Mouse (Mus musculus): ENCODE measurements around the gene Olfr427. TPM values are rescaled to one million over a fixed set of nuclear protein-coding genes. Genes with fewer than 3 reads are reported as not detected.
A peak's percentile ranks its signal among the peaks of the same experiment; 100 is the strongest.
"Not testable (repeated sequence)": the region's sequence is repeated elsewhere in the genome, so short reads cannot be mapped to it uniquely, and the experiment has no call there.

Olfr427 gene
- polyA plus RNA-seq (2014; fragmentation: Nextera tagmentation; extraction: Ambion mirVana), result not detected in 2 replicates

DNA sequence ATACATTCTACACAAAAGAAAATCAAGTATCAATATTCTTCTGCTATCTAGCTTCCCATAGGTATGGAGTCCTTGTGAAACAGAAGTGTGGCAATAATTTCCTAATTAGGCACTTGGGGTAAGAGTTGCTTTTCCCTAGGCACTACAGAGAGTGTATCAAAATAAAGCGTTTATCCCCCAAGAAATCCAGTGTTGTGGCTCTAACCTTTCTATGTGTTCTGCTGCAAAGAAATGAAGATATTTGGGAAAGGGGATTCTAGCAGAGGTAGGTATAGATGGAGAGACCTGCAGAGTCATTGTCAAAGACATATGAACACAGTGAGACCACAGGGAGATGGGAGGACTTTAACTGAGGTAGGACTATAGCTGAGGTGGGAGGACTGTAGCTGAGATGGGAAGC lies at the start of gene Olfr427:
Gene Olfr427 (plus strand): TSS at position 301 of the 400 bp plus-strand sequence.
- H3K4me3 ChIP-seq (replicated peaks; ENCODE audit: low read depth, low read length), result no peak within 1 kb of the TSS
- no peak within 1 kb of the TSS for H3K9ac ChIP-seq (replicated peaks; ENCODE audit: low read length)
- no peak within 1 kb of the TSS for H3K27ac ChIP-seq (replicated peaks; ENCODE audit: low read depth, low read length)
- H3K36me3 ChIP-seq (ENCODE audit: control insufficient read depth, insufficient read depth, low read length), result no peaks in the 10 kb centered on the region
- H3K4me1 ChIP-seq (ENCODE audit: control insufficient read depth, insufficient read depth, low read length), result no peaks in the 10 kb centered on the region
- no peak within 1 kb of the TSS for H3K4me2 ChIP-seq (ENCODE audit: low read length)
- H3K9me3 ChIP-seq (ENCODE audit: control insufficient read depth, low read length), result no peaks in the 10 kb centered on the region
- no peak for DNase-seq
- no peak for ATAC-seq (ENCODE audit: low FRiP score, low TSS enrichment)
- WGBS, result 89% methylated on average over 1 of the region's 1 CpGs
- H3K27me3 ChIP-seq (ENCODE audit: control insufficient read depth, insufficient read depth, low read length), result no peaks in the 10 kb centered on the region

DNA sequence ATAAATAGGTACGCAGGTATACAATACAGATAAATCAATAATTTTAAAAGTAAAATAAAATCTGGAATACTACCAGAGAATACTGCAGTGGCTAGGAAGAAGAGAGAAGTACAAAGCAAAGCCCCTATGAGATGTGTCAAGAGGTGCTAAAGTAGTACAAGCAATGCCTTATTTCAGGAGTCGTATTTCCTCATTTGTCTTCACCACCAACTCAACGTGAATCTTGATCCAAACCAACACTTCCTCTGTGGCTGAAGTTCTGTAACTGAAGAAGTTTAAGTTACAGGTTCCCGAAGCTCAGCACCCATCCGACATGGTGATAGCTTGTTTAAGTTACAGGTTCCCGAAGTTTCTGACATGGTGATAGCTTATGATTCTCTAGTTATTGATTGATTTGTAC lies 48.5 kb upstream of the Olfr427 start:
- ATAC-seq (ENCODE audit: low FRiP score, low TSS enrichment); H3K9me3 ChIP-seq (ENCODE audit: control insufficient read depth, low read length); H3K36me3 ChIP-seq (ENCODE audit: control insufficient read depth, insufficient read depth, low read length); H3K27ac ChIP-seq (replicated peaks; ENCODE audit: low read depth, low read length); DNase-seq; H3K27me3 ChIP-seq (ENCODE audit: control insufficient read depth, insufficient read depth, low read length); H3K4me2 ChIP-seq (ENCODE audit: low read length); H3K4me1 ChIP-seq (ENCODE audit: control insufficient read depth, insufficient read depth, low read length); H3K4me3 ChIP-seq (replicated peaks; ENCODE audit: low read depth, low read length); H3K9ac ChIP-seq (replicated peaks; ENCODE audit: low read length): not testable (repeated sequence)
- WGBS, result 86% methylated on average over 6 of the region's 6 CpGs

DNA sequence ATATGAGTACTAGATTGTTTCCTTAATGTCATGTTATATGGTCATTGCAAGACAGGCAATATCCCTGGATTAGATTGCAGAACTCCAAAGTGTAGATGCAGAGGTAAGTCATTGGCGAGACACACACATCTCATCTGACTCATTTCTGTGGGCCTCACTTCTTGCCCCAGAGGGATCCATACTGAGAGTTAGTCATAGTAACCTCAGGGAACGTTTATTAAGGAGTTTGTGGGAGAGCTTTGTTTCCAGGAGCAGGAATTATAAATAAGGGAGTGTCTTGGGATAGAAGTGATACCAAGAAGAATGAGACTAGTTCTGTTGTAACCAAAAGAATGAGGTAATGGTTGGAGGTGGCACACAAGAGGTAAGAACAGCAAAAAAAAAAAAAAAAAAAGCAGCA lies 47.8 kb upstream of the Olfr427 start, which contains the start of gene Olfr432:
Gene Olfr432 (plus strand): TSS at position 313 of the 400 bp plus-strand sequence.
- ATAC-seq (ENCODE audit: low FRiP score, low TSS enrichment) (no peak), DNase-seq (no peak)
- WGBS, result 80% methylated on average over 2 of the region's 2 CpGs
- Histone ChIP-seq H3K27ac (replicated peaks; ENCODE audit: low read depth, low read length) (no peak within 1 kb of the TSS), H3K4me1 (ENCODE audit: control insufficient read depth, insufficient read depth, low read length) (no peaks in the 10 kb centered on the region), H3K36me3 (ENCODE audit: control insufficient read depth, insufficient read depth, low read length) (no peaks in the 10 kb centered on the region), H3K9ac (replicated peaks; ENCODE audit: low read length) (no peak within 1 kb of the TSS), H3K4me2 (ENCODE audit: low read length) (no peak within 1 kb of the TSS), H3K9me3 (ENCODE audit: control insufficient read depth, low read length) (no peaks in the 10 kb centered on the region), H3K27me3 (ENCODE audit: control insufficient read depth, insufficient read depth, low read length) (no peaks in the 10 kb centered on the region), H3K4me3 (replicated peaks; ENCODE audit: low read depth, low read length) (no peak within 1 kb of the TSS)

DNA sequence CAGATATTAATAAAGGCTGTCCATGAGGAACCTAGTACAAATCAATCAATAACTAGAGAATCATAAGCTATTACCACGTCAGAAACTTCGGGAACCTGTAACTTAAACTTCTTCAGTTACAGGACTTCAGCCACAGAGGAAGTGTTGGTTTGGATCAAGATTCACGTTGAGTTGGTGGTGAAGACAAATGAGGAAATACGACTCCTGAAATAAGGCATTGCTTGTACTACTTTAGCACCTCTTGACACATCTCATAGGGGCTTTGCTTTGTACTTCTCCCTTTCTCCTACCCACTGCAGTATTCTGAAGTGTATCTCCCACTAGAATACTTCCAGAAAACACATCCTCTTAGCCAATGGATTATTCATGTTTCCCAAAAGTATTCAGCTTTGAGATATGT lies 47.3 kb upstream of the Olfr427 start:
- not testable (repeated sequence) for H3K27me3 ChIP-seq (ENCODE audit: control insufficient read depth, insufficient read depth, low read length); DNase-seq; H3K4me2 ChIP-seq (ENCODE audit: low read length); H3K4me1 ChIP-seq (ENCODE audit: control insufficient read depth, insufficient read depth, low read length); H3K9ac ChIP-seq (replicated peaks; ENCODE audit: low read length); H3K27ac ChIP-seq (replicated peaks; ENCODE audit: low read depth, low read length); H3K4me3 ChIP-seq (replicated peaks; ENCODE audit: low read depth, low read length); ATAC-seq (ENCODE audit: low FRiP score, low TSS enrichment); H3K36me3 ChIP-seq (ENCODE audit: control insufficient read depth, insufficient read depth, low read length); H3K9me3 ChIP-seq (ENCODE audit: control insufficient read depth, low read length)
- WGBS, result 88% methylated on average over 4 of the region's 4 CpGs

DNA sequence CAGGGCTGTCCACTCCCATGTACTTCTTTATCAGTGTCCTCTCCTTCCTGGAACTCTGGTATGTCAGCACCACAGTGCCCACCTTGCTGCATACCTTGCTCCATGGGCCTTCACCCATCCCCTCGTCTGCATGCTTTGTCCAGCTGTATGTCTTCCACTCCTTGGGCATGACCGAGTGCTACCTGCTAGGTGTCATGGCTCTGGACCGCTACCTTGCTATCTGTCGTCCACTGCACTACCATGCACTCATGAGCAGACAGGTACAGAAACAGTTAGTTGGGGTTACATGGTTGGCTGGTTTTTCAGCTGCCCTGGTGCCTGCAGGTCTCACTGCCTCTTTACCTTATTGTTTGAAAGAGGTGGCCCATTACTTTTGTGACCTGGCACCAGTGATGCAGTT lies 46.2 kb upstream of the Olfr427 start:
- no peak for ATAC-seq (ENCODE audit: low FRiP score, low TSS enrichment)
- Histone ChIP-seq H3K4me2 (ENCODE audit: low read length) (no peak overlapping the region), H3K27ac (replicated peaks; ENCODE audit: low read depth, low read length) (no peak overlapping the region), H3K27me3 (ENCODE audit: control insufficient read depth, insufficient read depth, low read length) (no peaks in the 10 kb centered on the region), H3K9ac (replicated peaks; ENCODE audit: low read length) (no peak overlapping the region), H3K36me3 (ENCODE audit: control insufficient read depth, insufficient read depth, low read length) (no peaks in the 10 kb centered on the region), H3K4me3 (replicated peaks; ENCODE audit: low read depth, low read length) (no peak overlapping the region), H3K4me1 (ENCODE audit: control insufficient read depth, insufficient read depth, low read length) (no peaks in the 10 kb centered on the region), H3K9me3 (ENCODE audit: control insufficient read depth, low read length) (no peaks in the 10 kb centered on the region)
- WGBS, result 86% methylated on average over 4 of the region's 4 CpGs
- DNase-seq, result no peak

DNA sequence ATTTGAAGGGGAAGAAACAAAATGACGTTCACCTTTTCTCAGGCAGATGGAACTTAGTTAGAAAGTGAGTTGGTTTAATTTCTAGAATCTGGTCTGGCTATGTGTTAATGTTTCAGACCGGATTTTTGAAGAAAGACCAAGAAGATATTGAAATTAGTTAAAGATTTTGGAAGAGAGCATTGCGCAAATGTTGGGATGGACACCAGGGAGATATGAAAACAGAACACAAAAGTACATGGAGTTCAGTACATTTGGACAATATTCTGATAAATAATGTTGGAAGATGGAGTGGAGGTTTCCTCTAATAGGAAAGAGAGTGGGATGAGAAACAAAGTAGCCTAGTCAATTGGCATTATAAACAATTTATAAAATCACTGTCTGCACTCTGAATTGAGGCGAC lies 45.2 kb upstream of the Olfr427 start:
- H3K27ac ChIP-seq (replicated peaks; ENCODE audit: low read depth, low read length), result no peak overlapping the region
- H3K36me3 ChIP-seq (ENCODE audit: control insufficient read depth, insufficient read depth, low read length), result no peaks in the 10 kb centered on the region
- no peaks in the 10 kb centered on the region for H3K4me1 ChIP-seq (ENCODE audit: control insufficient read depth, insufficient read depth, low read length)
- WGBS, result 92% methylated on average over 4 of the region's 4 CpGs
- H3K4me3 ChIP-seq (replicated peaks; ENCODE audit: low read depth, low read length), result no peak overlapping the region
- ATAC-seq (ENCODE audit: low FRiP score, low TSS enrichment), result no peak
- H3K27me3 ChIP-seq (ENCODE audit: control insufficient read depth, insufficient read depth, low read length), result no peaks in the 10 kb centered on the region
- H3K4me2 ChIP-seq (ENCODE audit: low read length), result no peak overlapping the region
- H3K9me3 ChIP-seq (ENCODE audit: control insufficient read depth, low read length), result no peaks in the 10 kb centered on the region
- no peak for DNase-seq
- H3K9ac ChIP-seq (replicated peaks; ENCODE audit: low read length), result no peak overlapping the region

DNA sequence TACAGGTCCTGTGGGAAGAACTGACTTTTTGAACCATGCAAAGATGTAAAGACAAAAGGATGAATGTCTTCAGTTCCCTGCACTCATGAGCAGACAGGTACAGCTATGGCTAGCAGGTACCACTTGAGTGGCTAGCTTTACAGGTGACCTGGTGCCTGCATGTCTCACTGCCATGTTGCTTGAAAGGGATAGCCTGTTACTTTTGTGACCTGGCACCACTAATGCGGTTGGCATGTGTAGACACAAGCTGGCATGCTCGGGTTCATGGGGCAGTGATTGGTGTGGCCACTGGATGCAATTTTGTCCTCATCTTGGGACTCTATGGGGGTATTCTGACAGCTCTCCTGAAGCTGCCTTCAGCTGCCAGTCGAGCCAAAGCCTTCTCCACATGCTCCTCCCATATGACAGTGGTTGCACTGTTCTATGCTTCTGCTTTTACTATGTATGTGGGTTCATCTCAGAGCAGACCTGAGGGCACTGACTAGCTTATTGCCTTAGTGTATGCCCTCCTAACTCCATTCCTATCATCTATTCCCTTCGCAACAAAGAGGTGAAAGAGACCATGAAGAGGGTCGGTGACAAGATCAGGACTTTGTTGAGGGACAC lies 44.7 kb upstream of the Olfr427 start:
- 85% methylated on average over 5 of the region's 5 CpGs for WGBS
- DNase-seq (no peak), ATAC-seq (ENCODE audit: low FRiP score, low TSS enrichment) (no peak)

DNA sequence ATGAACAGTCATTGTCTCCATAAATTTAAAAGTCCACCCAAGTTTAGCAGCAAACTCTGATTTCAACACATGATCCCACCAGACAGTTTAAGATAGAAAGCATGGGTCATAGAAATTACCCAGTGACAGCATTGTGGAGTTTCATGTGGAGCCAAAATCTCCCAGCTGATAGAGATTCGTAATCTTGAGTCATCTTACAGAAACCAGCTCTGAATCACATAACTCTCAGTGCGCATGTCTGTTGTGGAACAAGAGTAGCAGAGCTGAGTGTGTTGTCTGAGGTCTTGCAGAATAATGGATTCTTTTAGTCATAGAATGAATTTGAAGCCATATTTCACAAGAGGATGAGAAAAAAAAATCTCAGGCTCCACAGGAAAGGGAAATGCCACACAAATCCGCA lies 43.7 kb upstream of the Olfr427 start:
- no peak overlapping the region for H3K4me3 ChIP-seq (replicated peaks; ENCODE audit: low read depth, low read length)
- 83% methylated on average over 3 of the region's 3 CpGs for WGBS
- no peaks in the 10 kb centered on the region for H3K27me3 ChIP-seq (ENCODE audit: control insufficient read depth, insufficient read depth, low read length)
- ATAC-seq (ENCODE audit: low FRiP score, low TSS enrichment) (no peak), DNase-seq (peak; percentile 1)
- no peaks in the 10 kb centered on the region for H3K9me3 ChIP-seq (ENCODE audit: control insufficient read depth, low read length)
- H3K27ac ChIP-seq (replicated peaks; ENCODE audit: low read depth, low read length), result no peak overlapping the region
- H3K4me1 ChIP-seq (ENCODE audit: control insufficient read depth, insufficient read depth, low read length), result no peaks in the 10 kb centered on the region
- H3K4me2 ChIP-seq (ENCODE audit: low read length), result no peak overlapping the region
- no peak overlapping the region for H3K9ac ChIP-seq (replicated peaks; ENCODE audit: low read length)
- H3K36me3 ChIP-seq (ENCODE audit: control insufficient read depth, insufficient read depth, low read length), result no peaks in the 10 kb centered on the region

More for the DNA sequence above, 44.7 kb upstream of the Olfr427 start:
- H3K4me2 ChIP-seq (ENCODE audit: low read length), result no peak overlapping the region
- no peak overlapping the region for H3K27ac ChIP-seq (replicated peaks; ENCODE audit: low read depth, low read length)
- H3K4me3 ChIP-seq (replicated peaks; ENCODE audit: low read depth, low read length), result no peak overlapping the region
- H3K4me1 ChIP-seq (ENCODE audit: control insufficient read depth, insufficient read depth, low read length), result no peaks in the 10 kb centered on the region
- H3K9ac ChIP-seq (replicated peaks; ENCODE audit: low read length), result no peak overlapping the region
- H3K36me3 ChIP-seq (ENCODE audit: control insufficient read depth, insufficient read depth, low read length), result no peaks in the 10 kb centered on the region
- H3K9me3 ChIP-seq (ENCODE audit: control insufficient read depth, low read length), result no peaks in the 10 kb centered on the region
- no peaks in the 10 kb centered on the region for H3K27me3 ChIP-seq (ENCODE audit: control insufficient read depth, insufficient read depth, low read length)

DNA sequence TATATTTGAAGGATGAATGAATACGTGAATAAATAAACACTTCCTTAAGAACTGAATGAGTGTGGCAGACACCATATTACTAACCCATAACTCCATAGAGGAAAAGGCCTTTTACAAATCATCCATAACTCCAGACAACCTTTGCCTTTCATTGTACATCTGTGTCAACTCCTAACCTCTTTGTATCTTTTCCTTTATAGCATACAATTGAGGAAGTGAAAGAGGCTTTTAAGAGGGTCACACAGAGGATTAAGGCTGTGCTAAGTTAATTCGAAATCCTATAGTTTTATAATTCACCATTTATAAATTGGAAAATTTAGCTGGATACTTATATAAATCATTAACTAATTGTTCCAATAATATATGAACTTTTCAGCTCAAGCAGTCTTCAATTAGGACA lies 41.4 kb upstream of the Olfr427 start:
- Histone ChIP-seq H3K9ac (replicated peaks; ENCODE audit: low read length) (no peak overlapping the region), H3K4me1 (ENCODE audit: control insufficient read depth, insufficient read depth, low read length) (no peaks in the 10 kb centered on the region), H3K4me2 (ENCODE audit: low read length) (no peak overlapping the region), H3K36me3 (ENCODE audit: control insufficient read depth, insufficient read depth, low read length) (no peaks in the 10 kb centered on the region), H3K27ac (replicated peaks; ENCODE audit: low read depth, low read length) (no peak overlapping the region), H3K4me3 (replicated peaks; ENCODE audit: low read depth, low read length) (no peak overlapping the region), H3K9me3 (ENCODE audit: control insufficient read depth, low read length) (no peaks in the 10 kb centered on the region), H3K27me3 (ENCODE audit: control insufficient read depth, insufficient read depth, low read length) (no peaks in the 10 kb centered on the region)
- 75% methylated on average over 2 of the region's 2 CpGs for WGBS
- ATAC-seq (ENCODE audit: low FRiP score, low TSS enrichment) (no peak), DNase-seq (no peak)
